Mouse (Mus musculus) myocyte (in vitro differentiated cells): ENCODE measurements around the gene Ube2e1. TPM values are rescaled to one million over a fixed set of nuclear protein-coding genes. Genes with fewer than 3 reads are reported as not detected.

ENCODE experiments used
- H3K27me3 ChIP-seq: one replicate; pipeline ENCODE4 v1.6.1; 2011; ENCODE audit not compliant: control insufficient read depth, insufficient read depth, insufficient read length
- H3K36me3 ChIP-seq: one replicate; pipeline ENCODE4 v1.6.1; 2011; ENCODE audit not compliant: control insufficient read depth, insufficient read depth
- H3K4me2 ChIP-seq: one replicate; pipeline ENCODE4 v1.6.1; 2011; ENCODE audit warnings: low read depth, control low read depth
- H3K4me3 ChIP-seq: one replicate; pipeline ENCODE4 v1.5.1; 2011; ENCODE audit warnings: mild to moderate bottlenecking, control low read depth, moderate library complexity
- H3K79me2 ChIP-seq: one replicate; pipeline ENCODE4 v1.6.1; 2011; ENCODE audit not compliant: control insufficient read depth, insufficient read depth
- H3ac ChIP-seq: one replicate; pipeline ENCODE4 v1.6.1; 2011; ENCODE audit not compliant: control insufficient read depth, insufficient read length
- CEBPB ChIP-seq: IDR thresholded peaks from 2 replicates; pipeline ENCODE4 v1.6.1; 2011; ENCODE audit warnings: mild to moderate bottlenecking, moderate library complexity; ENCODE audit not compliant: poor library complexity, insufficient read depth, severe bottlenecking
- E2F4 ChIP-seq: IDR thresholded peaks from one replicate; pipeline ENCODE4 v1.6.1; 2011; ENCODE audit warnings: mild to moderate bottlenecking, control low read depth, moderate library complexity; ENCODE audit not compliant: insufficient read depth
- MAX ChIP-seq: IDR thresholded peaks from one replicate; pipeline ENCODE4 v1.6.1; 2011; ENCODE audit warnings: low read depth, mild to moderate bottlenecking, control low read depth
- MYOD1 ChIP-seq, 3 experiments: IDR thresholded peaks; one replicate each; pipeline ENCODE4 v1.6.1; 2011; ENCODE audit warnings: control low read depth in 2 of 3, low read depth in 2 of 3, mild to moderate bottlenecking in 2 of 3, moderate library complexity in 1 of 3; ENCODE audit not compliant: insufficient read length in 2 of 3, control insufficient read depth in 1 of 3
- MYOG ChIP-seq, 3 experiments: IDR thresholded peaks; one replicate each; pipeline ENCODE4 v1.6.1; 2011; ENCODE audit warnings: control low read depth in 2 of 3, low read depth in 2 of 3, mild to moderate bottlenecking in 2 of 3; ENCODE audit not compliant: insufficient read length in 2 of 3, control insufficient read depth in 1 of 3, insufficient read depth in 1 of 3
- POLR2A ChIP-seq: IDR thresholded peaks from one replicate; pipeline ENCODE4 v1.6.1; 2011; ENCODE audit warnings: low read depth, mild to moderate bottlenecking, control low read depth, moderate library complexity; ENCODE audit not compliant: insufficient read length
- POLR2AphosphoS2 ChIP-seq: IDR thresholded peaks from one replicate; pipeline ENCODE4 v1.6.1; 2011; ENCODE audit warnings: low read depth, control low read depth; ENCODE audit not compliant: insufficient read length
- REST ChIP-seq: IDR thresholded peaks from one replicate; pipeline ENCODE4 v1.6.1; 2011; ENCODE audit warnings: mild to moderate bottlenecking, control low read depth, moderate library complexity; ENCODE audit not compliant: insufficient read depth, insufficient read length
- SRF ChIP-seq: IDR thresholded peaks from one replicate; pipeline ENCODE4 v1.6.1; 2011; ENCODE audit warnings: low read depth; ENCODE audit not compliant: control insufficient read depth, insufficient read length
- TCF12 ChIP-seq: IDR thresholded peaks from one replicate; pipeline ENCODE4 v1.6.1; 2011; ENCODE audit warnings: mild to moderate bottlenecking, control low read depth; ENCODE audit not compliant: poor library complexity, insufficient read depth, severe bottlenecking
- TCF3 ChIP-seq: IDR thresholded peaks from one replicate; pipeline ENCODE4 v1.6.1; 2011; ENCODE audit warnings: low read depth, control low read depth; ENCODE audit not compliant: insufficient read length
- USF1 ChIP-seq: IDR thresholded peaks from one replicate; pipeline ENCODE4 v1.6.1; 2011; ENCODE audit warnings: low read depth, mild to moderate bottlenecking, control low read depth, moderate library complexity
- polyA plus RNA-seq: library from polyadenylated mRNA; unstranded; fragments of >200 nt; fragmentation: generic; extraction: Trizol; gene quantifications from one replicate; pipeline ENCODE4 v1.2.1, GENCODE M21; 2012; ENCODE audit warnings: missing spikeins

Gene Ube2e1
- 34.4 TPM for polyA plus RNA-seq

GRCm38 (mm10) chr14:18331693-18332131 lies at the start of gene Ube2e1:
Gene Ube2e1, minus strand, starts transcription at chr14:18331859.
- TF ChIP-seq MYOG (IDR thresholded peaks at IDR 0.05; ENCODE audit: control insufficient read depth in 1 of 3, insufficient read depth in 1 of 3, insufficient read length in 2 of 3, low read depth in 2 of 3) (peak in 1 of 3 experiments; percentile 25), CEBPB (no peak), E2F4 (no peak), USF1 (no peak), POLR2AphosphoS2 (peak; percentile 81), SRF (no peak), POLR2A (peak; percentile 90), TCF3 (no peak), MYOD1 (IDR thresholded peaks at IDR 0.05; ENCODE audit: control insufficient read depth in 1 of 3, insufficient read length in 2 of 3, low read depth in 2 of 3) (no peak), MAX (no peak), REST (no peak), TCF12 (no peak)
- Histone ChIP-seq H3K79me2 (peaks cover 13% of the 10 kb centered on the region), H3K4me3 (peak within 1 kb of the TSS; percentile 30)

DNA sequence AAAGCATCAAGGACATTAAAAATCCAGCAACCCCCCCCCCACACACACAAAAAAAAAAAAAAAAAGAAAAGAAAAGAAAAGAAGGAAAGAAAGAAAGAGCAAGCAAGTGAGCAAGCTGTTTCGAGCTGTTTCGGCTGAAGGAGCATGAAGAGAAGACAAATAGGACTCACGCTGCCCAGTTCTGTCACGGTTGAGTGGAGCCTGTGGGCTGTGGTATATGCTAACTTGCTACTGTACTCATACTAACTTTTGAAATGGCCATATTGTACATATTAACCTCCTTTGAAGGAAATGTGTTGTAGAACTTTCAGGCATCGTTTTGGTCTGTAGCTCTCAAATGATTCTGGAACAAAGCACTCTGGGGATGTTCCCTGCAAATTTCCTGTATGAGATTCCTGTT lies 48.2 kb upstream of the Ube2e1 start:
- Histone ChIP-seq H3ac (no peak overlapping the region), H3K79me2 (no peaks in the 10 kb centered on the region), H3K4me2 (no peak overlapping the region), H3K27me3 (no peaks in the 10 kb centered on the region), H3K36me3 (no peaks in the 10 kb centered on the region), H3K4me3 (no peak overlapping the region)
- TF ChIP-seq POLR2AphosphoS2 (no peak), MYOD1 (IDR thresholded peaks at IDR 0.05; ENCODE audit: control insufficient read depth in 1 of 3, insufficient read length in 2 of 3, low read depth in 2 of 3) (no peak), POLR2A (no peak), MAX (no peak), TCF12 (no peak), MYOG (IDR thresholded peaks at IDR 0.05; ENCODE audit: control insufficient read depth in 1 of 3, insufficient read depth in 1 of 3, insufficient read length in 2 of 3, low read depth in 2 of 3) (no peak), USF1 (no peak), CEBPB (no peak), TCF3 (no peak), SRF (no peak), REST (no peak), E2F4 (no peak)

More at GRCm38 (mm10) chr14:18331693-18332131, at the start of gene Ube2e1:
- Histone ChIP-seq H3K36me3 (no peaks in the 10 kb centered on the region), H3K27me3 (no peaks in the 10 kb centered on the region), H3ac (peak within 1 kb of the TSS; percentile 65), H3K4me2 (peak within 1 kb of the TSS; percentile 86)

GRCm38 (mm10) chr14:18377944-18378575 lies 46.4 kb upstream of the Ube2e1 start:
- TF ChIP-seq TCF3 (no peak), USF1 (no peak), CEBPB (no peak)
- Histone ChIP-seq H3K36me3 (no peaks in the 10 kb centered on the region), H3K4me3 (no peak overlapping the region), H3K27me3 (no peaks in the 10 kb centered on the region), H3K79me2 (no peaks in the 10 kb centered on the region), H3K4me2 (no peak overlapping the region), H3ac (no peak overlapping the region)

DNA sequence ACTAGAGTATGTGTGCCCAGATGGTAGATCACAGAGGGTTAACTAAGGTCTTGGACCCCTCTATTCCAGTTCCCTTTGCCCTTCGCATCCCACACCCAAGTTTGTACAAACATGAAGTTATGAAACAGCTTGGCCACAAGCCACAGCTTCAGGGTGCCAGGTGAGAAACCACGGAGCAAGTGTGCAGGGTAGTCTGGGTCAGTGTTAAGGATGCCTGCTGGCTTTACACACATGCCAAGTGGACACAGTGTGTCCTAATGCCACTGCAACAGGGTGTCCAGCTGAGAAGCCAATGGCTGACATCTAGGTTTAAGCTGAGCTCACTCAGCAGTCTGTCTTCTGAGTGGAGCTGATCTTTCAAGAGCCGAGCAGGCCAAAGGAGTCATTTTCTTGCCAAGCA lies 44.5 kb upstream of the Ube2e1 start:
- Histone ChIP-seq H3K79me2 (no peaks in the 10 kb centered on the region), H3K36me3 (no peaks in the 10 kb centered on the region), H3K4me2 (no peak overlapping the region), H3ac (no peak overlapping the region), H3K27me3 (no peaks in the 10 kb centered on the region), H3K4me3 (no peak overlapping the region)
- TF ChIP-seq MYOG (IDR thresholded peaks at IDR 0.05; ENCODE audit: control insufficient read depth in 1 of 3, insufficient read depth in 1 of 3, insufficient read length in 2 of 3, low read depth in 2 of 3) = no peak
- no peak for TF ChIP-seq POLR2AphosphoS2
- no peak for TF ChIP-seq REST
- TF ChIP-seq E2F4 = no peak
- no peak for TF ChIP-seq MAX
- no peak for TF ChIP-seq TCF3
- no peak for TF ChIP-seq MYOD1 (IDR thresholded peaks at IDR 0.05; ENCODE audit: control insufficient read depth in 1 of 3, insufficient read length in 2 of 3, low read depth in 2 of 3)
- TF ChIP-seq USF1 = no peak
- TF ChIP-seq TCF12 = no peak
- TF ChIP-seq CEBPB = no peak
- no peak for TF ChIP-seq POLR2A
- no peak for TF ChIP-seq SRF

DNA sequence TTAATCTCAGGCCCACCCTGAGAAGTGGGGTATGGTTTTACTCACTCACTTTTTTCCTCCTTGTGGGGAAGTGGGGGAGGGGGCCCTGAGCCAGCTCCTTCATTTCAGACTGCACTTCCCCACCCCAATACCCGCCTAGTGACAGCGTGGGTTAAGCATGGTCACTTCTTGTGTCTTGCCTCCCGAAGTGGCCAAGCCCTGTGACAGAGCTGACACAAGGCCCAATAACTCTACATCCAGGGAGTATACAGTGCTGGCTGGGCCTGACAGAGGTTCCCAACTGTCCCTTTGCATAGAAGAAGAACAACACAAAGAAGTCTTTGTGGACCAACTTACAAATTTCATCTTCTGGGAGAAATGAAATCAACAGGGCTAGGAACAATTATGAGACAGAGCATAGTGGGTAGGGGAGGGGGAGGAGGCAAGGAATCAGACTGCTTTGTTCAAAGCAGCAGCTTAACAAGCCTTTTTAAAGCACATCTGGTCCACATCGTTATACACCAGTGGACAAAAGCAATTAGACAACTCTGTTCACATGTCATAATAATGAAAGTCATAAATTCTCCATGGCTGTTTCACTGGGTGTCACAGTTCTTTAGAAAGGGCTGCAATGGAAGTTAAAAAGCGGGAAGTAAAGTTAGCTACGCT lies 42.2 kb upstream of the Ube2e1 start:
- Histone ChIP-seq H3K36me3 (no peaks in the 10 kb centered on the region), H3ac (no peak overlapping the region), H3K27me3 (no peaks in the 10 kb centered on the region), H3K79me2 (no peaks in the 10 kb centered on the region), H3K4me3 (no peak overlapping the region), H3K4me2 (no peak overlapping the region)
- TF ChIP-seq MAX (no peak), POLR2A (no peak), MYOD1 (IDR thresholded peaks at IDR 0.05; ENCODE audit: control insufficient read depth in 1 of 3, insufficient read length in 2 of 3, low read depth in 2 of 3) (no peak), CEBPB (no peak), SRF (no peak), REST (no peak), E2F4 (no peak), MYOG (IDR thresholded peaks at IDR 0.05; ENCODE audit: control insufficient read depth in 1 of 3, insufficient read depth in 1 of 3, insufficient read length in 2 of 3, low read depth in 2 of 3) (no peak), TCF12 (no peak)
